Mouse (Mus musculus) thymus, adult 2 months (tissue): ENCODE data around the gene Ntm. TPM values are rescaled to one million over a fixed set of nuclear protein-coding genes. Genes with fewer than 3 reads are reported as not detected.

Experiments
- DNase-seq: peaks from one replicate; pipeline ENCODE4 v3.0.0; 2021
- H3K27ac ChIP-seq: fragments of 200-500 bp; 2 replicates; pipeline ENCODE4 v1.5.1; 2012; ENCODE audit warnings: low read length, control low read depth; ENCODE audit not compliant: control insufficient read depth, insufficient read depth
- H3K27me3 ChIP-seq: fragments of 200-500 bp; 2 replicates; pipeline ENCODE4 v1.6.1; 2012; ENCODE audit warnings: mild to moderate bottlenecking, low read length, moderate library complexity, mixed read lengths; ENCODE audit not compliant: control insufficient read depth, insufficient read depth
- H3K36me3 ChIP-seq: fragments of 200-500 bp; 2 replicates; pipeline ENCODE4 v1.6.1; 2012; ENCODE audit warnings: mild to moderate bottlenecking, low read length, moderate library complexity; ENCODE audit not compliant: control insufficient read depth, insufficient read depth
- H3K4me1 ChIP-seq: fragments of 200-500 bp; replicated peaks from 2 replicates; pipeline ENCODE4 v1.6.1; 2012; ENCODE audit warnings: low read length; ENCODE audit not compliant: control insufficient read depth, insufficient read depth
- H3K4me3 ChIP-seq: fragments of 200-500 bp; 2 replicates; pipeline ENCODE4 v1.5.1; 2012; ENCODE audit warnings: mild to moderate bottlenecking, low read length, control low read depth, moderate library complexity; ENCODE audit not compliant: control insufficient read depth, insufficient read depth
- CTCF ChIP-seq: fragments of 200-500 bp; IDR thresholded peaks from 2 replicates; pipeline ENCODE4 v1.5.1; 2012; ENCODE audit warnings: mild to moderate bottlenecking, control low read depth, low read length, moderate library complexity, borderline replicate concordance; ENCODE audit not compliant: control insufficient read depth, poor library complexity, insufficient read depth; ENCODE audit errors: extremely low read depth
- POLR2A ChIP-seq: fragments of 200-500 bp; IDR thresholded peaks from 2 replicates; pipeline ENCODE4 v1.6.1; 2012; ENCODE audit warnings: mild to moderate bottlenecking, low read length, control low read depth, moderate library complexity; ENCODE audit not compliant: control insufficient read depth, poor library complexity, insufficient read depth; ENCODE audit errors: extremely low read depth
- WGBS: fragments of 180-500 bp; shearing (Covaris S2); methylation state at CpG from one replicate; pipeline ENCODE4 v1.1.7; 2018; 5-methylcytosine and 5-hydroxymethylcytosine counted together
- polyA plus RNA-seq: library from polyadenylated mRNA; depleted of rRNA; stranded (reverse); fragments of >200 nt; gene quantifications from 2 replicates; pipeline ENCODE4 v1.2.3, GENCODE M21; 2012

Gene Ntm
- polyA plus RNA-seq, 1 experiment: 0.19 TPM

GRCm38 (mm10) chr9:29011476-29011875 is 951.5 kb downstream of the Ntm start:
- WGBS: 78% methylated on average over 3 of the region's 3 CpGs
- DNase-seq: no peak
- H3K27me3 ChIP-seq: no peaks in the 10 kb centered on the region
- H3K27ac ChIP-seq: no peak overlapping the region
- no peaks in the 10 kb centered on the region for H3K36me3 ChIP-seq
- no peaks in the 10 kb centered on the region for H3K4me1 ChIP-seq
- H3K4me3 ChIP-seq: no peak overlapping the region
- no peak for TF ChIP-seq POLR2A
- TF ChIP-seq CTCF: no peak

- DNase-seq: no peak
- no peaks in the 10 kb centered on the region for H3K4me1 ChIP-seq
- no peaks in the 10 kb centered on the region for H3K27me3 ChIP-seq
- no peak overlapping the region for H3K27ac ChIP-seq
- WGBS: 92% methylated on average over 7 of the region's 7 CpGs
- TF ChIP-seq POLR2A (no peak), CTCF (no peak)
- no peaks in the 10 kb centered on the region for H3K36me3 ChIP-seq
- no peak overlapping the region for H3K4me3 ChIP-seq
These were observed 958.4 kb downstream of the Ntm start for GRCm38 (mm10) chr9:29004534-29004933.

GRCm38 (mm10) chr9:28999951-29000351 is 963.0 kb downstream of the Ntm start:
- WGBS: 52% methylated on average over 4 of the region's 4 CpGs
- no peak overlapping the region for H3K4me3 ChIP-seq
- TF ChIP-seq POLR2A (no peak), CTCF (no peak)

GRCm38 (mm10) chr9:28977275-28977674 is 985.7 kb downstream of the Ntm start:
- Histone ChIP-seq H3K4me3 (no peak overlapping the region), H3K36me3 (no peaks in the 10 kb centered on the region), H3K27ac (no peak overlapping the region), H3K4me1 (no peaks in the 10 kb centered on the region), H3K27me3 (no peaks in the 10 kb centered on the region)
- 70% methylated on average over 1 of the region's 1 CpGs for WGBS
- TF ChIP-seq CTCF (no peak), POLR2A (no peak)
- DNase-seq: no peak

More at GRCm38 (mm10) chr9:28999951-29000351, 963.0 kb downstream of the Ntm start:
- DNase-seq: no peak
- Histone ChIP-seq H3K4me1 (no peaks in the 10 kb centered on the region), H3K27me3 (no peaks in the 10 kb centered on the region), H3K36me3 (no peaks in the 10 kb centered on the region), H3K27ac (no peak overlapping the region)

GRCm38 (mm10) chr9:28969455-28969854 is 993.5 kb downstream of the Ntm start:
- Histone ChIP-seq H3K27ac (no peak overlapping the region), H3K4me1 (no peaks in the 10 kb centered on the region), H3K36me3 (no peaks in the 10 kb centered on the region), H3K4me3 (no peak overlapping the region), H3K27me3 (no peaks in the 10 kb centered on the region)
- WGBS: 45% methylated on average over 1 of the region's 1 CpGs
- TF ChIP-seq CTCF: no peak
- no peak for TF ChIP-seq POLR2A
- no peak for DNase-seq
